Mouse (Mus musculus) liver, embryonic 11.5 days (tissue): ENCODE measurements around the gene Gm6034. TPM values are rescaled to one million over a fixed set of nuclear protein-coding genes. Genes with fewer than 3 reads are reported as not detected.
"Not testable (repeated sequence)": the region's sequence is repeated elsewhere in the genome, so short reads cannot be mapped to it uniquely, and the experiment has no call there.

Source experiments
- ATAC-seq: fragments of 200-750 bp; cut with Nextera tagmentation; replicated peaks from 2 replicates; pipeline ENCODE4 v1.8.0; 2017; ENCODE audit warnings: moderate number of reproducible peaks, mild to moderate bottlenecking, moderate TSS enrichment, moderate library complexity; ENCODE audit not compliant: low FRiP score
- DNase-seq: peaks from one replicate; pipeline ENCODE4 v3.0.0-alpha.2; 2017; ENCODE audit warnings: low spot score
- H3K27ac ChIP-seq: fragments of 300-500 bp; sonication (generic); 2 replicates; pipeline ENCODE4 v1.5.1; 2014; ENCODE audit warnings: mild to moderate bottlenecking, low read depth, low read length, control low read depth
- H3K27me3 ChIP-seq: fragments of 300-500 bp; sonication (generic); replicated peaks from 2 replicates; pipeline ENCODE4 v1.6.1; 2014; ENCODE audit warnings: low read length, mixed read lengths; ENCODE audit not compliant: control insufficient read depth, insufficient read depth
- H3K36me3 ChIP-seq: fragments of 300-500 bp; sonication (generic); 2 replicates; pipeline ENCODE4 v1.6.1; 2014; ENCODE audit warnings: mild to moderate bottlenecking, low read length, moderate library complexity, mixed read lengths; ENCODE audit not compliant: control insufficient read depth, insufficient read depth
- H3K4me1 ChIP-seq: fragments of 300-500 bp; sonication (generic); replicated peaks from 2 replicates; pipeline ENCODE4 v1.6.1; 2014; ENCODE audit warnings: low read length, mixed read lengths; ENCODE audit not compliant: control insufficient read depth, insufficient read depth
- H3K4me2 ChIP-seq: fragments of 300-500 bp; sonication (generic); 2 replicates; pipeline ENCODE4 v1.6.1; 2014; ENCODE audit warnings: mild to moderate bottlenecking, control low read depth, moderate library complexity
- H3K4me3 ChIP-seq: fragments of 300-500 bp; sonication (generic); 2 replicates; pipeline ENCODE4 v1.5.1; 2014; ENCODE audit warnings: low read depth, low read length, control low read depth
- H3K9ac ChIP-seq: fragments of 300-500 bp; sonication (generic); 2 replicates; pipeline ENCODE4 v1.6.1; 2014; ENCODE audit warnings: low read depth, low read length, control low read depth
- H3K9me3 ChIP-seq: fragments of 300-500 bp; sonication (generic); 2 replicates; pipeline ENCODE4 v1.6.1; 2016; ENCODE audit warnings: low read length, inconsistent platforms, mixed read lengths; ENCODE audit not compliant: control insufficient read depth
- WGBS: fragments of 180-500 bp; shearing (Covaris S2); extraction: QIAGEN DNeasy Blood & Tissue Kit; methylation state at CpG from one replicate; pipeline ENCODE4 v1.1.7; 2014; 5-methylcytosine and 5-hydroxymethylcytosine counted together
- polyA plus RNA-seq: library from polyadenylated mRNA; unstranded; fragments of >200 nt; fragmentation: Nextera tagmentation; extraction: Ambion mirVana; gene quantifications from 2 replicates; pipeline ENCODE4 v1.2.1, GENCODE M21; 2014

Gene Gm6034
- polyA plus RNA-seq, 1 experiment from 2014 or later, result not detected

DNA sequence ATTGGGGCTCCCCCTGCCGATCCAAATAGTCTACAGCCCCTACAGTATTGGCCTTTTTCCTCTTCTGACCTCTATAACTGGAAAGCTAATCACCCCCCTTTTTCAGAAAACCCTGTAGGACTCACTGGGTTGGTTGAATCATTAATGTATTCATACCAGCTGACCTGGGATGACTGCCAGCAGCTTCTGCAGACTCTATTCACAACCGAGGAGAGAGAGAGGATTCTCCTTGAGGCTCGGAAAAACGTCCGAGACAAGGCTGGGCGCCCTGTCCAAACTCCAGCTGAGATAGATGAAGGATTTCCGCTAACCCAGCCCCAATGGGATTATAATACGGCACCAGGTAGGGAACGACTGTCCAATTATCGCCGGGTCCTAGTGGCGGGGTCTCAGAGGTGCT lies 59.3 kb downstream of the Gm6034 start:
- ATAC-seq, H3K4me1 ChIP-seq, H3K27ac ChIP-seq, H3K4me2 ChIP-seq, H3K36me3 ChIP-seq, H3K9me3 ChIP-seq, H3K4me3 ChIP-seq, DNase-seq, H3K9ac ChIP-seq, H3K27me3 ChIP-seq: not testable (repeated sequence)
- 93% methylated on average over 11 of the region's 12 CpGs for WGBS

Other genes with a start within 250 kb of the Gm6034 start
- 9.4 and 9.9 TPM in 2 replicates for gene Ier3, start 221.3 kb upstream of the Gm6034 start, polyA plus RNA-seq
- 59.3 and 67.8 TPM in 2 replicates for gene Flot1, start 219.7 kb upstream of the Gm6034 start, polyA plus RNA-seq
- gene Tubb5, start 204.7 kb upstream of the Gm6034 start, polyA plus RNA-seq, result 843 and 854 TPM in 2 replicates
- 19.6 and 23.3 TPM in 2 replicates for gene Mdc1, start 201.4 kb upstream of the Gm6034 start, polyA plus RNA-seq
- gene Nrm, start 181.6 kb upstream of the Gm6034 start, polyA plus RNA-seq, result 40.9 and 45.4 TPM in 2 replicates
- gene Ppp1r18, start 177.4 kb upstream of the Gm6034 start, polyA plus RNA-seq, result 22.0 and 23.1 TPM in 2 replicates
- gene Dhx16, start 163.1 kb upstream of the Gm6034 start, polyA plus RNA-seq, result 69.1 and 70.4 TPM in 2 replicates
- 33.7 and 34.0 TPM in 2 replicates for gene 2310061I04Rik, start 145.5 kb upstream of the Gm6034 start, polyA plus RNA-seq
- 39.5 and 40.0 TPM in 2 replicates for gene Atat1, start 132.9 kb upstream of the Gm6034 start, polyA plus RNA-seq
- gene Mrps18b, start 126.6 kb upstream of the Gm6034 start, polyA plus RNA-seq, result 167 and 172 TPM in 2 replicates
- 35.4 and 39.7 TPM in 2 replicates for gene Ppp1r10, start 126.5 kb upstream of the Gm6034 start, polyA plus RNA-seq
- gene Abcf1, start 73.2 kb upstream of the Gm6034 start, polyA plus RNA-seq, result 132 and 134 TPM in 2 replicates
- gene Gnl1, start 63.1 kb upstream of the Gm6034 start, polyA plus RNA-seq, result 33.7 and 35.6 TPM in 2 replicates
- 22.0 and 22.8 TPM in 2 replicates for gene Prr3, start 62.7 kb upstream of the Gm6034 start, polyA plus RNA-seq
- 3.1 and 3.5 TPM in 2 replicates for gene H2-T24, start 22.4 kb upstream of the Gm6034 start, polyA plus RNA-seq
- gene H2-T23, start 10.1 kb upstream of the Gm6034 start, polyA plus RNA-seq, result 15.9 and 16.1 TPM in 2 replicates
- gene H2-T22, start 214 bp upstream of the Gm6034 start, polyA plus RNA-seq, result 9.5 and 10.2 TPM in 2 replicates
- not detected in 2 replicates for gene Gm11127, start 15.4 kb downstream of the Gm6034 start, polyA plus RNA-seq
- gene Gm19684, start 78.7 kb downstream of the Gm6034 start, polyA plus RNA-seq, result not detected in 2 replicates
- gene Gm7030, start 86.5 kb downstream of the Gm6034 start, polyA plus RNA-seq, result not detected in 2 replicates
- 0.25 and 0.31 TPM in 2 replicates for gene Gm8909, start 125.6 kb downstream of the Gm6034 start, polyA plus RNA-seq
- not detected in 2 replicates for gene H2-T3, start 147.3 kb downstream of the Gm6034 start, polyA plus RNA-seq
- gene Rpp21, start 215.1 kb downstream of the Gm6034 start, polyA plus RNA-seq, result 101 and 112 TPM in 2 replicates
- 13.1 and 14.9 TPM in 2 replicates for gene Trim39, start 229.3 kb downstream of the Gm6034 start, polyA plus RNA-seq
- 0.25 TPM in 1 of 2 replicates, not detected in the other for gene H2-M10.2, start 243.5 kb downstream of the Gm6034 start, polyA plus RNA-seq